8 mouse cellular contexts compared by ENCODE assay signal in genomic region chr6:95149931-95150534, GRCm38 (mm10).
"Had no signal": no experiment of that assay in that cellular context is flagged by ENCODE, and none has a peak within 500 bp of the region (broad histone marks: within the 10 kb centered on the region; RNA-seq: fewer than 3 reads in every experiment).

No protein-coding gene starts in this region.

- H3K4me1 ChIP-seq: liver, embryonic 15.5 days; midbrain, embryonic 12.5 days had no signal

- H3K9me3 ChIP-seq: limb, embryonic 10.5 days; liver, embryonic 15.5 days; midbrain, embryonic 12.5 days had no signal

- H3K27me3 ChIP-seq: liver, embryonic 15.5 days; midbrain, embryonic 12.5 days had no signal

- H3K9ac ChIP-seq: liver, embryonic 15.5 days; midbrain, embryonic 12.5 days had no signal

- DNase-seq: kidney, adult 8-10 months; kidney, postnatal 25 days; right cerebral cortex, postnatal 14 days; thymus, postnatal 4 days had no signal

- H3K4me2 ChIP-seq: liver, embryonic 15.5 days; midbrain, embryonic 12.5 days had no signal

- H3K36me3 ChIP-seq: limb, embryonic 10.5 days; liver, embryonic 15.5 days; midbrain, embryonic 12.5 days had no signal

- H3K4me3 ChIP-seq: left cerebral cortex, adult 2 months; limb, embryonic 10.5 days; liver, embryonic 15.5 days; midbrain, embryonic 12.5 days had no signal

- H3K27ac ChIP-seq: left cerebral cortex, adult 2 months; limb, embryonic 10.5 days; liver, embryonic 15.5 days; midbrain, embryonic 12.5 days had no signal
